Mouse (Mus musculus) hindbrain, embryonic 16.5 days (tissue): ENCODE measurements around the gene Adra1d. TPM values are rescaled to one million over a fixed set of nuclear protein-coding genes. Genes with fewer than 3 reads are reported as not detected.

Experiments
- ATAC-seq: fragments of 200-750 bp; cut with Nextera tagmentation; 2 replicates; pipeline ENCODE4 v1.8.0; 2017; ENCODE audit warnings: moderate TSS enrichment, moderate library complexity
- H3K27ac ChIP-seq: fragments of 300-500 bp; sonication (generic); 2 replicates; pipeline ENCODE4 v1.5.1; 2014; ENCODE audit warnings: low read depth, mild to moderate bottlenecking, control low read depth, low read length, moderate library complexity
- H3K27me3 ChIP-seq: fragments of 300-500 bp; sonication (generic); replicated peaks from 2 replicates; pipeline ENCODE4 v1.6.1; 2014; ENCODE audit warnings: low read length; ENCODE audit not compliant: control insufficient read depth, insufficient read depth
- H3K36me3 ChIP-seq: fragments of 300-500 bp; sonication (generic); 2 replicates; pipeline ENCODE4 v1.6.1; 2014; ENCODE audit warnings: mild to moderate bottlenecking, low read length, moderate library complexity, mixed read lengths; ENCODE audit not compliant: control insufficient read depth, insufficient read depth
- H3K4me1 ChIP-seq: fragments of 300-500 bp; sonication (generic); 2 replicates; pipeline ENCODE4 v1.6.1; 2014; ENCODE audit warnings: low read depth, low read length; ENCODE audit not compliant: control insufficient read depth, insufficient read depth
- H3K4me2 ChIP-seq: fragments of 300-500 bp; sonication (generic); 2 replicates; pipeline ENCODE4 v1.6.1; 2014; ENCODE audit warnings: mild to moderate bottlenecking, low read length, control low read depth, moderate library complexity
- H3K4me3 ChIP-seq: fragments of 300-500 bp; sonication (generic); 2 replicates; pipeline ENCODE4 v1.5.1; 2014; ENCODE audit warnings: mild to moderate bottlenecking, low read length, control low read depth, moderate library complexity
- H3K9ac ChIP-seq: fragments of 300-500 bp; sonication (generic); 2 replicates; pipeline ENCODE4 v1.6.1; 2014; ENCODE audit warnings: low read depth, mild to moderate bottlenecking, control low read depth, low read length, moderate library complexity
- H3K9me3 ChIP-seq: fragments of 300-500 bp; sonication (generic); 2 replicates; pipeline ENCODE4 v1.6.1; 2014; ENCODE audit warnings: mild to moderate bottlenecking, low read length, moderate library complexity; ENCODE audit not compliant: control insufficient read depth
- WGBS: fragments of 180-500 bp; shearing (Covaris S2); extraction: QIAGEN DNeasy Blood & Tissue Kit; methylation state at CpG from one replicate; pipeline ENCODE4 v1.1.7; 2014; 5-methylcytosine and 5-hydroxymethylcytosine counted together
- polyA plus RNA-seq: library from polyadenylated mRNA; unstranded; fragments of >200 nt; fragmentation: Nextera tagmentation; extraction: Ambion mirVana; gene quantifications from 2 replicates; pipeline ENCODE4 v1.2.1, GENCODE M21; 2015

The Adra1d gene
- polyA plus RNA-seq = 0.29 and 0.65 TPM in 2 replicates

DNA sequence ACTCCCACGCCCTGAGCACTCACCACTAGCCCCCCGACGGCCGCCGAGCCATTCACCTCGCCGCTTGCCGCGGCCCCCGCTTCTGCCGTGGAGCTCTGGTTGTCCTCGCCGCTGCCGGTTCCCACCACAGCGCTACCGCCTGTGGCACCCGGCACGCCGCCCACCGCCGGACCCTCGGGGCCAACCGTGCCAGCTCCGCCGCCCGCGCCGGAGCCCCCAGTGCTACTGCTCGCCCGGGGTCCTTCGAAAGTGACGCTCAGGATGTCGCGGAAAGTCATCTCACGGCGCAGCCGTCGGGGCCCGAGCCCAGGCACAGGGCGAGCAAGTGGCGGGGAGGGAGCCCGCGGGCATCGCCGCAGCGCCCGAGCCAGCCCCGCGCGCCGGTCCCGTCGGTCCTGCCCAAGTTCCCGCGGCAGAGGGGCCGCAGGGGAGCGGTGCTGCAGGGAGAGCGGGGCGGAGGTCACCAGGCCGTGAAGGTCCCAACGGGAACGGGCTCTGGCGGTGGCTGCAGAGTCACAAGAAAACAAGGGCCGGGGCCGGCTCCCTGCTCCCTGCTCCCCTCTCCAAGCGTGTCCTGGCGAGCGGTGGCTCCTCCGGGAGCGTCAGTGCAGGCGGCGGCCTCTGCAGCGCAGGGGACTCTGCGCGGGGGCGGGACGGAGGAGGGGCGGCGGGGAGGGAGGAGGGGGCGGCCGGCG is at the start of gene Adra1d:
TSS of gene Adra1d (minus strand) at position 393 of the 695 bp plus-strand sequence.
- peak within 1 kb of the TSS; percentile 53 for H3K4me3 ChIP-seq
- peaks cover 15% of the 10 kb centered on the region for H3K4me1 ChIP-seq
- H3K36me3 ChIP-seq = no peaks in the 10 kb centered on the region
- no peak within 1 kb of the TSS for H3K27ac ChIP-seq
- WGBS = under 1% methylated on average over 57 of the region's 82 CpGs
- peak within 1 kb of the TSS; percentile 90 for H3K4me2 ChIP-seq
- peak within 1 kb of the TSS; percentile 66 for H3K9ac ChIP-seq
- H3K27me3 ChIP-seq = peaks cover 53% of the 10 kb centered on the region
- peak; percentile 66 for ATAC-seq
- no peaks in the 10 kb centered on the region for H3K9me3 ChIP-seq

DNA sequence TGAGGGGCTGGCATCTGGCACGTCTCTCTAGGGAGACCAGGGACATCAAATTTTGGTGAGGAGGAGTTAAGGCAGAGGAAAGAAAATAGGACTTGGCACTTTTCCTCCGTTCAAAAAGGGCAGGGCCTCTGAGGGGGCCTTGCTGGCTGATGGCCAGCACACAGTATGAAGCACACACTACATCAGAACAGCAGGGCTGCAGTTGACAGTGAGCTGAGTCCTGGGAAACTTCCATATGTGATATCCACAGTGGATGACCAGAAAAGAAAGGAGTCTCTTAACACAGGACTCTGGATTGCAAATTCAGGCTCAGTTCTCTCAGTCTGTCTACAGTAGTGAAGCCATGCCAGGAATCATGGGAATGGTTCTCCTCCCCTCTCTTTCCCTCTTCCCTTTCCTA is 39.8 kb upstream of the Adra1d start:
- Histone ChIP-seq H3K4me2 (no peak overlapping the region), H3K4me1 (no peaks in the 10 kb centered on the region), H3K36me3 (no peaks in the 10 kb centered on the region), H3K27ac (no peak overlapping the region), H3K9ac (no peak overlapping the region), H3K4me3 (no peak overlapping the region), H3K9me3 (no peaks in the 10 kb centered on the region), H3K27me3 (no peaks in the 10 kb centered on the region)
- 46% methylated on average over 2 of the region's 2 CpGs for WGBS
- no peak for ATAC-seq

DNA sequence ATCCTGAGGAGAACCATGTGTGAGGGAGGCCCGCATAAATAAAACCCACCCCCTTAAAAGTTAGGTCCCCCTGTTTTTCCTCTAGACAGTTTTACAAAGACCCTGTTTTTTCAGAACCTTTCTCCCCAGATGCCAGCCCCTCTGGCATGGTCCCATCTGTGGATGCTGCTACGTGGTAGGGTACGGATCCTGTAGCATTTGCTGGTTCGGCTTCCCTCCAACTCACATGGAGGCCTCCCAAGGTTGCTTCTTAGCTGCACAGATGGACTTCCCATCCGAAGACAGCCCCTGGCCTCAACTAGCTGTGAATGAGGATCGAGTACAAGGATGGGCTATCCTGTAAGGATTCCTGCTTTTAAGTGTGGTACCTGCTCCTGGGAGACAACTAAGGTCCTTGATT is 32.8 kb upstream of the Adra1d start:
- H3K36me3 ChIP-seq = no peaks in the 10 kb centered on the region
- H3K4me1 ChIP-seq = no peaks in the 10 kb centered on the region
- H3K4me2 ChIP-seq = no peak overlapping the region
- no peaks in the 10 kb centered on the region for H3K9me3 ChIP-seq
- H3K27me3 ChIP-seq = no peaks in the 10 kb centered on the region
- WGBS = 81% methylated on average over 6 of the region's 6 CpGs
- ATAC-seq = no peak
- H3K4me3 ChIP-seq = no peak overlapping the region
- no peak overlapping the region for H3K27ac ChIP-seq
- no peak overlapping the region for H3K9ac ChIP-seq

DNA sequence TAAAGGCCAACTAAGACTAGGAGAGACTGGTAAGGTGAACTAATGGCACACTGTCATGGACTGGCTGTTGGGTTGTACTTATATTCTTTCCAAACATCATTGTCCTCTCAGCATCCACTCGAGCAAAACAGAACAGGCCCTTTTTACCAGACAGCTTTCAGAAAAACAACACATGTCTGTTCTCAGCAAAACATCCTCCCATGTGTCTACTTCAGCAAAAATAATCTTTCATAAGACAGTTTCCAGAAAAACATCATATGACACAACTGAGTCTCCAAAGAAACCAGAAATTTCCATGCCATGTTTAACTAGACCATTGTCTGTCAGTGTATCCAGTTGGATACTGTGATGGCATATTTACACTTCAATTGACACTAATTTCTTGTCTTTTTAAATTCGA is 25.4 kb upstream of the Adra1d start:
- Histone ChIP-seq H3K4me1 (no peaks in the 10 kb centered on the region), H3K9ac (no peak overlapping the region), H3K9me3 (no peaks in the 10 kb centered on the region), H3K4me3 (no peak overlapping the region), H3K4me2 (no peak overlapping the region), H3K36me3 (no peaks in the 10 kb centered on the region), H3K27ac (no peak overlapping the region), H3K27me3 (no peaks in the 10 kb centered on the region)
- 71% methylated on average over 2 of the region's 2 CpGs for WGBS
- no peak for ATAC-seq

- H3K4me3 ChIP-seq = no peak overlapping the region
- H3K27me3 ChIP-seq = no peaks in the 10 kb centered on the region
- no peak overlapping the region for H3K4me2 ChIP-seq
- ATAC-seq = no peak
- no peak overlapping the region for H3K27ac ChIP-seq
- no peak overlapping the region for H3K9ac ChIP-seq
- no peaks in the 10 kb centered on the region for H3K36me3 ChIP-seq
- no peaks in the 10 kb centered on the region for H3K4me1 ChIP-seq
- no peaks in the 10 kb centered on the region for H3K9me3 ChIP-seq
- WGBS = 74% methylated on average over 2 of the region's 2 CpGs
These were observed 19.4 kb upstream of the Adra1d start for GRCm38 (mm10) chr2:131581506-131581905.

GRCm38 (mm10) chr2:131562586-131563122 is 571 bp upstream of the Adra1d start:
- peak; percentile 85 for ATAC-seq
- Histone ChIP-seq H3K27ac (no peak overlapping the region), H3K36me3 (no peaks in the 10 kb centered on the region), H3K9ac (peak overlapping the region; percentile 66), H3K4me1 (peaks cover 15% of the 10 kb centered on the region), H3K27me3 (peaks cover 53% of the 10 kb centered on the region), H3K9me3 (no peaks in the 10 kb centered on the region), H3K4me2 (peak overlapping the region; percentile 90), H3K4me3 (peak overlapping the region; percentile 53)
- under 1% methylated on average over 24 of the region's 30 CpGs for WGBS

GRCm38 (mm10) chr2:131561344-131561870 is 676 bp downstream of the Adra1d start:
- Histone ChIP-seq H3K4me1 (peaks cover 15% of the 10 kb centered on the region), H3K4me3 (peak overlapping the region; percentile 53), H3K36me3 (no peaks in the 10 kb centered on the region), H3K4me2 (peak overlapping the region; percentile 90), H3K9me3 (no peaks in the 10 kb centered on the region), H3K27me3 (peaks cover 53% of the 10 kb centered on the region), H3K27ac (no peak overlapping the region), H3K9ac (no peak overlapping the region; the same call in 1 of the 2 replicates)
- WGBS = 3% methylated on average over 33 of the region's 33 CpGs
- peak; percentile 16; the same call in 1 of the 2 replicates for ATAC-seq

DNA sequence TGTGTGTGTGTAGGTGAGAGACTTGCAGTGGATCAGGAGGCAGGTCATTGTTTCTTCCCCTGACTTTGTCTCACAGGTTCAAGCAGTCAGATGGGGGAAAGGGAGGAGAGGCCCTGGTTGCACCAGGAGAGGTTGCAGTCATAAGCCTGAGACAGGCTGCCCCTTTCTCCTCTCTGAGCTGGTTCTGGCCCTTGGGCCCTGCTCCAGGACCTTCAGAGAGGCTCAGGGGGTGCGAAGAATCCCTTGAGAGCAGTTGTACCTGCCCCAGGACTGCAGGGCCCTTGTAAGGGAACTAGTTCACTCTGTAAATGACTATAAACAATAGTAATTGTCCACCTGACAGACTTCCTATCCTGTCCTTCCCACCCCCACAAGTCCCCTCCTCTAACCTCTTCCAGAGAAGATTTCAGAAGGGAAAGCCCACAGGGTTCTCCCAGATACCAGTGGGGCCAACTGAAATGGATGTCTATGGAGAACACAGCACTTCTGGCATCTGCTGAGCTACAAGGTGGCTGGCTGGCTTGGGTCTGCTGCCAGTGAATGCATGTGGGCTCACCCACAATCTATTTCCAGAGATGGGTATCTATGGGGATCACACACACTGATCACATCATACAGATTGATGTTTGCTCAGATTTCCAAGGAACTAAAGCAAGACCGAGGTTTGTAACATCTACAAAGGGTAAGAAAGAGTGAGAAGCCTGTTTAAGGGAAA is 1.7 kb downstream of the Adra1d start:
- ATAC-seq = no peak

DNA sequence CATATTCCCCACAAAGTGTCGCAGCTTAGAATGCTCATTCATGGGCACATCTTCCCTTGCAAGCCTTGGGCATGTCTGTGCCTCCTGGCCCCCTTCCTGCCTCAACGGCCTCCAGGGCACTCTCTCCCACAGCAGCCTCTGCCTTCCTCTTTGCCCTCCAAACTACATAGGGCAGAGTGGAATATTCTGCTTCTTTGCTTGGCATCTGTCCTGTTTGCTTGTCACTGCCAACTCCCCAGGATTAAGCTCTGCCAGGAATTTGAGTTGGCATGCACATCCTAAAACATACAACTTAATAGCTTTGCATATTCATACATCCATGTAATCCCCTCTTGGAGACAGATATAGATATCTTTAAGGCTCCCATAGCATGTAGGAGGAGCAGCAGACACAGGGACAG is 4.2 kb downstream of the Adra1d start:
- H3K4me2 ChIP-seq = no peak overlapping the region
- H3K27me3 ChIP-seq = peaks cover 37% of the 10 kb centered on the region
- H3K4me3 ChIP-seq = no peak overlapping the region
- 65% methylated on average over 2 of the region's 2 CpGs for WGBS
- ATAC-seq = no peak
- H3K27ac ChIP-seq = no peak overlapping the region
- no peak overlapping the region for H3K9ac ChIP-seq
- no peaks in the 10 kb centered on the region for H3K36me3 ChIP-seq
- H3K9me3 ChIP-seq = no peaks in the 10 kb centered on the region
- H3K4me1 ChIP-seq = peaks cover 13% of the 10 kb centered on the region

More for the DNA sequence above, 1.7 kb downstream of the Adra1d start:
- Histone ChIP-seq H3K4me2 (no peak overlapping the region), H3K9me3 (no peaks in the 10 kb centered on the region), H3K4me1 (peaks cover 15% of the 10 kb centered on the region), H3K9ac (no peak overlapping the region), H3K27me3 (peaks cover 53% of the 10 kb centered on the region), H3K4me3 (no peak overlapping the region), H3K27ac (no peak overlapping the region), H3K36me3 (no peaks in the 10 kb centered on the region)
- 54% methylated on average over 2 of the region's 2 CpGs for WGBS
